Mouse (Mus musculus): ENCODE data around the gene Yipf1.
"Not testable (repeated sequence)": the region's sequence is repeated elsewhere in the genome, so short reads cannot be mapped to it uniquely, and the experiment has no call there.

Gene Yipf1

GRCm38 (mm10) chr4:107323113-107323512 lies 8.9 kb downstream of the Yipf1 start:
- DNase-seq (ENCODE audit: low spot score in 2 of 2), result no peak

DNA sequence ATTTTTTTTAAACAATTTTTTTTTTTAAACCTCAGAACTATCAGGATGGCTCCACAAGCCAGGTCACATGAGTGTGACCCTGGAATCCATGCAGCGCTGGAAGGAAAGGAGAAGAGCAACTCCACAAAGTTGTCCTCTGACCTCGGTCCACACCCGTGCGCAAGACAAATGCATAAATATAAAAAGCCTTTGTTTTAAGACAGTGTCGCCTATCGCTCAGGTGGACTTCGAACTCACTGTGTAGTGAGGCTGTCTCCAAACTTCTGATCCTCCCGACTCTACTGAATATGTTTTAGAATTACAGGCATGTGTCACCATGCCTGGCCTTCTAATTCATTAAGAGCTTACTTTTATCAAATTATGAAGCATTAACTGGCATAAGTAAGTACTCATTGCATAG lies 14.4 kb downstream of the Yipf1 start:
- no peak for DNase-seq (ENCODE audit: low spot score in 2 of 2)

DNA sequence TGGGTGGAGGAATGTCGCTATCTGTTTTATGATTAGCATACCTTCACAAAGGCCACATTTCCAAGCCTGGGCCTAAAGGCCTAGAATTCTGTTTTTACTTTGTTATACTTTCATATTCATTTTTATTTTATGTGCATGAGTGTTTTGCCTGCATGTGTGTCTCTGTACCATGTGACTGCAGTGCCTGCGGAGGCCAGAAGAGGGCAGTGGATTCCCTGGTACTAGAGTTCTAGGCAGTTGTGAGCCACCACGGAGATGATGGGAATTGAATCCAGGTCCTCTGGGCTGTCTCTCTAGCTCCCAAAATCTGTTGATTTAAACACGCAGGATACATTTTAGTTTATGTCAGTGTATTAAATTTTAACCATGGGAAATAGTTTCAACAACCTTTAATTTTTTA lies 19.4 kb downstream of the Yipf1 start:
- DNase-seq (ENCODE audit: low spot score in 2 of 2), result no peak

DNA sequence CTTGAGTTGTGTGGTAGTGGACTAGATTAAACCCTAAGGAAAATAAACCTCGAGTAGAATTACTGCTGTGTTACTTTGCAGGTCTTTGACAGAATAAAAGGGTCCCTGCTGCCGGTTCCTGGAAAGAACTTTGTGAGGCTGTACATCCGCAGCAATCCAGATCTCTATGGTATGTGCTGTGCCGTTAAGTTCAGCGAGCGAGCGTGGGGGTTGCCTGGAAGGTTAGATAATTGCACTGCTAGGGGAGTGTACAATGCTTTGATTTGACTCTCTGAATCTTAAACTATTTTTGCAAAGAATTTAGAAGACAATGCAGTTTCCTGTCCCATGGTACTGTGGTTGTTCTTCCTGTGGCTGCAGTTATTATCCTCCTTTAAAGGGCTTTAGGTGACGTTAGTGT lies 22.2 kb downstream of the Yipf1 start:
- DNase-seq (ENCODE audit: low spot score in 2 of 2), result no peak

DNA sequence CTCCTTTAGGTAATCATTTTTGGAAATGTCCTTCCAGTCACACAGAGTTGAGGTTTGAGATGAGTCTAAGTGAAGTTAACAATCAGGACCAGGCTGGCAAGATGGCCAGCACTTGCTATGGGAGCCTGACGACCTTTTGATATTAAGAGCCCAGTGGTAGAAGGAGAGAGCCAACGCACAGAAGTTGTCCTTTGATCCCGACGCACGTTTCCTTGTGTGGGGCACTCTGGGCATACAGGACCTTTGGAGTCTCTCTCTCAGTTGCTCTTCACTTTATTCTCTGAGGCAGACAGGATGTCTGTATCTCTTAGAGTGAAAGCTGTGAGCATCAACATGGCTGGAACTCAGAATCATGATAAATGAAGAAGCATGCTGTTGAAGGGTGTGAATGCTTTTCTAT lies 23.3 kb downstream of the Yipf1 start:
- no peak for DNase-seq (ENCODE audit: low spot score in 2 of 2)

GRCm38 (mm10) chr4:107341354-107341753 lies 27.2 kb downstream of the Yipf1 start:
- DNase-seq (ENCODE audit: low spot score in 2 of 2), result no peak

DNA sequence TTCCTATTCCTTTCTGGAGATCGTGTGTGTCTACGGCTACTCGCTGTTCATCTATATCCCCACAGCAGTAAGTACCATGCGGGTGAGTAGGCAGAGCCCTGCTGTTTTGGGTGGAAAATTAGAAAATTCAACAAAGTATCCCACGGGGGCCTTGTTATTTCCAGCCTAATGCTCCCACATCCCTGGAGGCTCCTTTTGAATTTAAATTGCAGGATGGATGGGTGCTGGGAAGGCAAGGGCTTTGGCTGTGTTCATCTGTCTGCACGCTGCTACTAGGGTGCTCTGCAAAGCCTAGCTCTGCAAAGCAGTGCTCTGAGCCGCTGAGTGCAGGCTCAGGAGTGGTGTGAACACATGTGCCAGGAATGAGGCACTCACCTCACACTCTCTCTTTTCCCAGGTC lies 30.4 kb downstream of the Yipf1 start:
- DNase-seq (ENCODE audit: low spot score in 2 of 2), result no peak

GRCm38 (mm10) chr4:107347221-107347620 lies 33.1 kb downstream of the Yipf1 start:
- no peak for DNase-seq (ENCODE audit: low spot score in 2 of 2)

GRCm38 (mm10) chr4:107348529-107349310 lies 34.6 kb downstream of the Yipf1 start:
- DNase-seq (ENCODE audit: low spot score in 2 of 2), result no peak

- DNase-seq (ENCODE audit: low spot score in 2 of 2), result no peak
Observed at GRCm38 (mm10) chr4:107349311-107350008, 35.3 kb downstream of the Yipf1 start.

DNA sequence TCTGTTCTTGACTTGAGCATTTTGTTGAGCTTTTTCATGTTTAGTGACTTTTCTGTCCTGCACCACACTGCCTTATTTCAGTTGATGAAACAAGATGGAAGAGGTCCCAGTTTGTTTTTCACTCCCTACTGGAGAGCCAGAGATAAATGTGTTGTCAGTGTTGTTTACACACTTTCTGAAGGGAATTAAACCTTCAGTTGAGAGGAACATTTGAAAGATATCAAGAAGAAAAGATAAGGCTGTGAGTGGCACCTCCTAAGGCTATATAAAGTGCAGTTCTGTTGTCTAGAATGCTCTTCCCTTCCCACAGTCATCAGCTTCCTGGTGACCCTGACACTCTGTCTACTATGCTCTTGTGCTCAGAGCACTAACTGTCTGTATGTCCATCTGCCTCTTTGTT lies 37.2 kb downstream of the Yipf1 start:
- no peak for DNase-seq (ENCODE audit: low spot score in 2 of 2)

- DNase-seq (ENCODE audit: low spot score in 2 of 2), result no peak
Observed at GRCm38 (mm10) chr4:107353612-107354011, 39.4 kb downstream of the Yipf1 start.

- no peak for DNase-seq (ENCODE audit: low spot score in 2 of 2)
Observed at GRCm38 (mm10) chr4:107354126-107354525, 40.0 kb downstream of the Yipf1 start.

- no peak for DNase-seq (ENCODE audit: low spot score in 2 of 2)
Observed at GRCm38 (mm10) chr4:107354543-107354942, 40.4 kb downstream of the Yipf1 start.

GRCm38 (mm10) chr4:107357172-107357571 lies 43.0 kb downstream of the Yipf1 start:
- DNase-seq (ENCODE audit: low spot score in 2 of 2), result not testable (repeated sequence)

DNA sequence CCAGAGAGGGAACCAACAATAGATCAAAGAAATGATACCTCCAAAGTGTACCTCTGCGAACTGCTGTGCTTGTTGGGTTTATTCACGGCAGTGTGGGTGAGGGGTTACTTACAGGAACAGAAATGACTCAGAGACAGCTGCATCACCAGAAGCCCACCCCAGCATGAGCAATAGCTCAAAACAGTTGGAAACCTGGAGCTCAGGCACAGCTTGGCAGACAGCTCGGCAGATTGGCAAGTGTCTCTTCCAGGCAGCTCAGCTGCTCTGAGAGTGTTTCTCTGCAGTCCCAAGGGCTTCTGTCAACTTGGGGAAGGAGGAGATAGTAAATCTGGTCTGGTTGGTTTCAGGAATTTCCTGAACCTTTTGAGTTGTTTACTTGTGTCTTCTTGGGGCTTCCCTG lies 44.3 kb downstream of the Yipf1 start:
- DNase-seq (ENCODE audit: low spot score in 2 of 2), result no peak

DNA sequence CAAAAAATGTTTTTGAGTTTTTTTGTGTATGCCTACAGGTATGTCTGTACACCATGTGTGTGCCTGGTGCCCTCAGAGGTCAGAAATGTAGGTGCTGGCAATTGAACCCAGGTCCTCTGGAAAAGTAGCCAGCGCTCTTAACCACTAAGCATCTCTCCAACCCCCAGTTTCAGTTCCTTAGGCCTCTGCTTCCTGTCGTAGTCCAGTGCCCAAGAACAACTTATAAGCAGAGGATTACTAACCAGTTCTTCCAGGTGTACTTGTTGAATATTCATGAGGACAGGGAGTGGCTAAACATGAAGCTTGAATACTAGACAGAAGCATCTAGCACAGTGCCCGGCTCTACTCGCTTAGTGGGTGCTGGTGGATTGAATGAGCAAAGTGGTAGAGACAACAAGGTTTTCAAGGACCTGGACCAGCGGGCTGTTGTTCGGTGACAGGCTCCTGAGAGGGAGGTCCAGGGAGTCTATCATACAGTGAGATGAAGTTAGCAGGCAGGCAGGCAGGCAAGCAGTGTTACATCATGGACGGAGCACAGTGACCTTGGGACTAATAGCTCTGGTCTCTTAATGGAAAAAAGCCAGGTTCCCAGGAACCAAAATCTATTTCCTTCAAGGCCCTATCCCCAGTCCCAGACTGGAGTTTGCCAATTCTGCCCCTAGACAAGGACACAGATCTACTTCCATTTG lies 46.4 kb downstream of the Yipf1 start:
- DNase-seq (ENCODE audit: low spot score in 2 of 2), result no peak

GRCm38 (mm10) chr4:107362755-107363154 lies 48.6 kb downstream of the Yipf1 start:
- DNase-seq (ENCODE audit: low spot score in 2 of 2), result no peak

DNA sequence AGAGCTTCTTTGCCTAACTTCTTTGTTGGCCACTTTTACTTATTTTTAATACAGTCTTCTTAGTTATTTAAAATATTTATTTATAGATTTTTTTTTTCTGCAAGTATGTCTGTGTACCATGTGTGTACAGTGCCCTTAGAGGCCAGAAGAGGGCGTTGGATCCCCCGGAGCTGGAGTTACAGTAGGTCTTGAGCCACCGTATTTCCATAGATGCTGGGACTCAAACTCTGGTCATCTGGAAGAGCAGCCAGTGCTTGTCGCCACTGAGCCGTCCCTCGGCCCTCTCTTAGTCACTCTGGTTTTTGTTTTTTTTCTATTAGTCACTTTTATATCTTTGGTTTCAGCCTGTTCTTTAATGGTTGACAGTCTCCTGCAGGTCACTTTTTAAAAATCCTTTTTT lies 49.4 kb downstream of the Yipf1 start:
- DNase-seq (ENCODE audit: low spot score in 2 of 2), result no peak

DNA sequence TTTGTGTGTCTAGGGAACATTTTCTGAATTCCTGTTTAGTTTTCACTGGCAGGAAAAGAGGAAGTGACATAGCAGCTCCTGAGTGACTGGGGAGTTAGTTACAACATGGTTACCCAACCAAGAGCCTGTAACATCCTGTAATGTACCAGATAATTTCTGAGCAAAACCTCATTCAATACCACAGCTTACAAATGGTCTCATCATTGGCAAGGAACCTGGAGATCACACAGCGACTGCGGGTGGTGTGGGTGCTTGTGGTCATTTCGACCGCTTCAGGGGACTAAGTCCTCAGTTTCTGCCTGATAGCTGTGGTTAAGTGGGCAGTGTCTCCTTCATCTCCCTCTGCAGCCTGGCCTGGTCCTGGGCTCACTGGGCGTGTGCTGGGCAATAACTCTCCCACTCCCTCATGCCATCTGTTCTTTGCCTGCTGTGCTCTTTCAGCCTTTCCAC lies 50.1 kb downstream of the Yipf1 start:
- no peak for DNase-seq (ENCODE audit: low spot score in 2 of 2)

- DNase-seq (ENCODE audit: low spot score in 2 of 2), result not testable (repeated sequence)
Observed at GRCm38 (mm10) chr4:107366408-107366807, 52.2 kb downstream of the Yipf1 start.

GRCm38 (mm10) chr4:107367567-107368314 lies 53.6 kb downstream of the Yipf1 start, which contains the start of gene Ndc1:
Ndc1 (plus strand) TSS chr4:107367784.
- peak; percentile 80 for DNase-seq (ENCODE audit: low spot score in 2 of 2)
